Mouse (Mus musculus) heart, adult 18-20 months (tissue): ENCODE measurements around the gene Gphn. TPM values are rescaled to one million over a fixed set of nuclear protein-coding genes. Genes with fewer than 3 reads are reported as not detected.

Experiments
- DNase-seq, 2 experiments: peaks; one replicate each; pipeline ENCODE4 v3.0.0; 2021 to 2022; ENCODE audit warnings: mixed read lengths in 1 of 2
- total RNA-seq, 2 experiments: library from RNA; stranded (reverse); gene quantifications; 2 replicates each; pipeline ENCODE4 v1.2.3; 2021

The Gphn gene
- total RNA-seq, 2 experiments from 2014 or later: 22.1 to 23.3 TPM

GRCm38 (mm10) chr12:78717783-78718182 is 491.6 kb downstream of the Gphn start:
- DNase-seq: no peak

GRCm38 (mm10) chr12:78727723-78728122 is 501.5 kb downstream of the Gphn start:
- no peak for DNase-seq

Other genes starting within 250 kb of the Gphn start
- gene Gm6657, start 32.1 kb upstream of the Gphn start, total RNA-seq: not detected